Mouse (Mus musculus): ENCODE data around the gene Upk3bl. TPM values are rescaled to one million over a fixed set of nuclear protein-coding genes. Genes with fewer than 3 reads are reported as not detected.

Upk3bl gene
- polyA plus RNA-seq, 1 experiment from 2014 or later = 3.1 TPM

GRCm38 (mm10) chr5:136084891-136085651 is 30.8 kb downstream of the Upk3bl start:
- Histone ChIP-seq H3K9ac (ENCODE audit: low read length) (no peak overlapping the region), H3K27ac (ENCODE audit: low read depth, low read length) (no peak overlapping the region), H3K36me3 (ENCODE audit: control insufficient read depth, insufficient read depth, low read length) (no peaks in the 10 kb centered on the region; the same call in 1 of the 2 replicates), H3K4me1 (ENCODE audit: control insufficient read depth, insufficient read depth, low read length) (peaks cover 8% of the 10 kb centered on the region; the same call in 1 of the 2 replicates), H3K4me2 (ENCODE audit: low read depth) (peak overlapping the region; percentile 89), H3K27me3 (ENCODE audit: control insufficient read depth, insufficient read depth, low read length) (peaks cover 8% of the 10 kb centered on the region), H3K4me3 (ENCODE audit: low read depth, low read length) (peak overlapping the region; percentile 39; the same call in 1 of the 2 replicates), H3K9me3 (ENCODE audit: control insufficient read depth, low read length) (no peaks in the 10 kb centered on the region)
- 0 out of 2 replicates have a peak, but pooled peaks have one; percentile 42 for ATAC-seq (ENCODE audit: insufficient read depth, low FRiP score, low TSS enrichment)
- WGBS = 5% methylated on average over 18 of the region's 21 CpGs
- peak; percentile 66 for DNase-seq (ENCODE audit: low spot score)

GRCm38 (mm10) chr5:136086290-136086689 is 32.0 kb downstream of the Upk3bl start:
- ATAC-seq (ENCODE audit: insufficient read depth, low FRiP score, low TSS enrichment) (no peak), DNase-seq (ENCODE audit: low spot score) (no peak)
- peaks cover 8% of the 10 kb centered on the region for H3K27me3 ChIP-seq (ENCODE audit: control insufficient read depth, insufficient read depth, low read length)
- H3K36me3 ChIP-seq (ENCODE audit: control insufficient read depth, insufficient read depth, low read length) = no peaks in the 10 kb centered on the region; the same call in 1 of the 2 replicates
- H3K4me2 ChIP-seq (ENCODE audit: low read depth) = no peak overlapping the region
- H3K27ac ChIP-seq (ENCODE audit: low read depth, low read length) = no peak overlapping the region
- no peak overlapping the region for H3K9ac ChIP-seq (ENCODE audit: low read length)
- H3K4me3 ChIP-seq (ENCODE audit: low read depth, low read length) = no peak overlapping the region
- H3K4me1 ChIP-seq (ENCODE audit: control insufficient read depth, insufficient read depth, low read length) = peaks cover 8% of the 10 kb centered on the region; the same call in 1 of the 2 replicates
- WGBS = 89% methylated on average over 8 of the region's 8 CpGs
- H3K9me3 ChIP-seq (ENCODE audit: control insufficient read depth, low read length) = no peaks in the 10 kb centered on the region

DNA sequence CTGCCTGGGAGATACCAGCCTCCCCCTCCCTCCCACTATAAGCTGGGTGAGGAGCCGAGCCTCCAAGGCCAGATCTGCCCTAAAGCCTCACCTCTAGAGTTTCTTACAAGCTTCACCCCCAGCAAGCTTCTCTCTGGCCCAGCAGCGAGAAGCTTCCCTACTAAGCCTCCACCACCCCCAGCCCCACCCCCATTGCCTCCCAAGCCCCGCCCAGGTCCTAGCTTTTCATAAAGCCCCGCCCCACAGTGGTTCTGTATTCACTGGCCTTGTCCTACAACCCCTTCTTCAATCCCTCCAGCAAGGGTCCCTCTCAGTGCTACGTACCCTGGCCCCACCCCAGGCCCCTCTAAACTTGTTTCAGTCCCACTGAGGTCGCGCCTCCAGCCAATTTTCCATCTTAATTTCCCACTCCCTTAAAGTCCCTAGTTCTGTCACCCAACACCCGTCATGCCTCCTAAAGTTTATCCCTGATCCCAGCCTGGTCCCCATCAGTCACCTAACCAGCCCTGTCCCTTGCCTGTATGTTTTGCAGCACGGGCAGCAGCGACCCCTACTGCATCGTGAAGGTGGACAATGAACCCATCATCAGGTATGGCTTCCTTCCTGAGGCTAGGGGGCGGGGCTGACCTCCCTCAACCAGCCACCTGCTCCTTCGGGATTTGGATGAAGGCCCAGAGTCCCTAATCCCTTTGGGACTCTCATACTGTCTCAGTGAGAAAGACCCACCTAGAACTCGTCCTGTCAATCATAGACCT is 34.7 kb downstream of the Upk3bl start:
- Histone ChIP-seq H3K9me3 (ENCODE audit: control insufficient read depth, low read length) (no peaks in the 10 kb centered on the region), H3K27ac (ENCODE audit: low read depth, low read length) (no peak overlapping the region), H3K4me3 (ENCODE audit: low read depth, low read length) (no peak overlapping the region), H3K4me2 (ENCODE audit: low read depth) (no peak overlapping the region), H3K36me3 (ENCODE audit: control insufficient read depth, insufficient read depth, low read length) (no peaks in the 10 kb centered on the region; the same call in 1 of the 2 replicates), H3K27me3 (ENCODE audit: control insufficient read depth, insufficient read depth, low read length) (peaks cover 7% of the 10 kb centered on the region), H3K4me1 (ENCODE audit: control insufficient read depth, insufficient read depth, low read length) (peaks cover 8% of the 10 kb centered on the region; the same call in 1 of the 2 replicates), H3K9ac (ENCODE audit: low read length) (no peak overlapping the region)
- ATAC-seq (ENCODE audit: insufficient read depth, low FRiP score, low TSS enrichment) (no peak), DNase-seq (ENCODE audit: low spot score) (no peak)
- 16% methylated on average over 14 of the region's 14 CpGs for WGBS

GRCm38 (mm10) chr5:136091927-136092326 is 37.6 kb downstream of the Upk3bl start:
- ATAC-seq (ENCODE audit: insufficient read depth, low FRiP score, low TSS enrichment) (no peak), DNase-seq (ENCODE audit: low spot score) (no peak)
- no peaks in the 10 kb centered on the region for H3K27me3 ChIP-seq (ENCODE audit: control insufficient read depth, insufficient read depth, low read length)
- no peak overlapping the region for H3K4me3 ChIP-seq (ENCODE audit: low read depth, low read length)
- no peak overlapping the region for H3K27ac ChIP-seq (ENCODE audit: low read depth, low read length)
- no peaks in the 10 kb centered on the region for H3K4me1 ChIP-seq (ENCODE audit: control insufficient read depth, insufficient read depth, low read length)
- WGBS = 54% methylated on average over 5 of the region's 5 CpGs
- H3K9me3 ChIP-seq (ENCODE audit: control insufficient read depth, low read length) = no peaks in the 10 kb centered on the region
- H3K36me3 ChIP-seq (ENCODE audit: control insufficient read depth, insufficient read depth, low read length) = no peaks in the 10 kb centered on the region
- H3K4me2 ChIP-seq (ENCODE audit: low read depth) = no peak overlapping the region
- no peak overlapping the region for H3K9ac ChIP-seq (ENCODE audit: low read length)

GRCm38 (mm10) chr5:136094249-136095010 is 40.1 kb downstream of the Upk3bl start:
- 72% methylated on average over 8 of the region's 8 CpGs for WGBS
- Histone ChIP-seq H3K4me3 (ENCODE audit: low read depth, low read length) (no peak overlapping the region), H3K9me3 (ENCODE audit: control insufficient read depth, low read length) (no peaks in the 10 kb centered on the region), H3K27me3 (ENCODE audit: control insufficient read depth, insufficient read depth, low read length) (no peaks in the 10 kb centered on the region), H3K4me1 (ENCODE audit: control insufficient read depth, insufficient read depth, low read length) (no peaks in the 10 kb centered on the region), H3K36me3 (ENCODE audit: control insufficient read depth, insufficient read depth, low read length) (no peaks in the 10 kb centered on the region), H3K9ac (ENCODE audit: low read length) (no peak overlapping the region), H3K27ac (ENCODE audit: low read depth, low read length) (no peak overlapping the region), H3K4me2 (ENCODE audit: low read depth) (no peak overlapping the region)
- DNase-seq (ENCODE audit: low spot score) (no peak), ATAC-seq (ENCODE audit: insufficient read depth, low FRiP score, low TSS enrichment) (no peak)

DNA sequence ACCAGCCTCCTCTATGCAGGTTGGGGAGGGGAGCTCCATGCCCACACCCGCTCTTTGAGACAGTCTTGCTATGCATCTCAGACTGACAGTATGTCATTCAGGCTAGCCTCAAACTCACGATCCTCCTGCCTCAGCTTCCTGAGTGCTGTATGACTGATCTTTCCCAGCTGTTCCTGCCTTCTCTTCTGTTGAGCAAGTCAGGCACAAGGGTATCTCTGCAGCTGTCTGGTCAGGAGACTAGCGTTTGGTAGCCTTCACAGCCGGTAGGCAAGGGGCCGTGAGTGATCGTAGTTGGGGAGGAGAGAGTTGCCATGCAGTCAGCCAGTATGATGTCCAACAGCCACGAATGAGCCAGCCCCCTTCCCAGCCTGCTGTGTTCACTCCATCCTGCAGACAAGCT is 40.8 kb downstream of the Upk3bl start:
- H3K36me3 ChIP-seq (ENCODE audit: control insufficient read depth, insufficient read depth, low read length) = no peaks in the 10 kb centered on the region
- H3K4me1 ChIP-seq (ENCODE audit: control insufficient read depth, insufficient read depth, low read length) = no peaks in the 10 kb centered on the region
- no peaks in the 10 kb centered on the region for H3K27me3 ChIP-seq (ENCODE audit: control insufficient read depth, insufficient read depth, low read length)
- ATAC-seq (ENCODE audit: insufficient read depth, low FRiP score, low TSS enrichment) (no peak), DNase-seq (ENCODE audit: low spot score) (no peak)
- no peak overlapping the region for H3K27ac ChIP-seq (ENCODE audit: low read depth, low read length)
- WGBS = 69% methylated on average over 7 of the region's 7 CpGs
- H3K4me3 ChIP-seq (ENCODE audit: low read depth, low read length) = no peak overlapping the region
- H3K9ac ChIP-seq (ENCODE audit: low read length) = no peak overlapping the region
- no peak overlapping the region for H3K4me2 ChIP-seq (ENCODE audit: low read depth)
- no peaks in the 10 kb centered on the region for H3K9me3 ChIP-seq (ENCODE audit: control insufficient read depth, low read length)

DNA sequence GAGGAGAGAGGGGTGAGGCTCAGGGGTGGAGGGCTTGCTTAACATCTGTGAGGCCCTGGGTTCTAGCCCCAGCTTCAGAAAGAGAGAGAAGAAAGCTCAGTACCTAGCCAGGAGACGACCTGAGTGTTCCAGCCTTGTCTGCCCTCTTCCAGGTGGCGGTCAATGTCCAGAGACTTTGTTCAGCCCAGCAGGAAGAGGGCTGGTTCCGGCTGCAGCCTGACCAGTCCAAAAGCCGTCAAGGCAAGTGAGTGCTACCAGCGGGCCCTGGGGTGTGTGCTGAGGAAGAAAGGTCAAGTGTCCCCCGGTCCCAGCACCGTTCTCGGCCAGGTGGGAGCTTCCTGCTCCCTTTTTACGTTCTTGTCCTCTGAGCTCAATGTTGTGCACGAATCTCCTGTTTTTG is 44.2 kb downstream of the Upk3bl start:
- no peak for DNase-seq (ENCODE audit: low spot score)
- Histone ChIP-seq H3K27me3 (ENCODE audit: control insufficient read depth, insufficient read depth, low read length) (peaks cover 2% of the 10 kb centered on the region; the same call in 1 of the 2 replicates), H3K27ac (ENCODE audit: low read depth, low read length) (no peak overlapping the region), H3K36me3 (ENCODE audit: control insufficient read depth, insufficient read depth, low read length) (no peaks in the 10 kb centered on the region), H3K4me1 (ENCODE audit: control insufficient read depth, insufficient read depth, low read length) (peaks cover 3% of the 10 kb centered on the region; the same call in 1 of the 2 replicates), H3K4me2 (ENCODE audit: low read depth) (no peak overlapping the region), H3K9ac (ENCODE audit: low read length) (no peak overlapping the region), H3K9me3 (ENCODE audit: control insufficient read depth, low read length) (no peaks in the 10 kb centered on the region), H3K4me3 (ENCODE audit: low read depth, low read length) (no peak overlapping the region)
- WGBS = 86% methylated on average over 10 of the region's 10 CpGs
- ATAC-seq (ENCODE audit: insufficient read depth, low FRiP score, low TSS enrichment) = no peak

GRCm38 (mm10) chr5:136102099-136102820 is 48.0 kb downstream of the Upk3bl start:
- Histone ChIP-seq H3K36me3 (ENCODE audit: control insufficient read depth, insufficient read depth, low read length) (no peaks in the 10 kb centered on the region), H3K9me3 (ENCODE audit: control insufficient read depth, low read length) (no peaks in the 10 kb centered on the region), H3K4me3 (ENCODE audit: low read depth, low read length) (peak overlapping the region; percentile 21; the same call in 1 of the 2 replicates), H3K4me1 (ENCODE audit: control insufficient read depth, insufficient read depth, low read length) (peaks cover 3% of the 10 kb centered on the region; the same call in 1 of the 2 replicates), H3K4me2 (ENCODE audit: low read depth) (peak overlapping the region; percentile 56), H3K9ac (ENCODE audit: low read length) (peak overlapping the region; percentile 39; the same call in 1 of the 2 replicates), H3K27me3 (ENCODE audit: control insufficient read depth, insufficient read depth, low read length) (peaks cover 2% of the 10 kb centered on the region; the same call in 1 of the 2 replicates), H3K27ac (ENCODE audit: low read depth, low read length) (no peak overlapping the region)
- 6% methylated on average over 41 of the region's 41 CpGs for WGBS
- DNase-seq (ENCODE audit: low spot score) (peak; percentile 83), ATAC-seq (ENCODE audit: insufficient read depth, low FRiP score, low TSS enrichment) (peak; percentile 80)
